Mouse (Mus musculus) mesoderm, embryonic 11.5 days (tissue): ENCODE measurements around the gene Rgs8.
A peak's percentile ranks its signal among the peaks of the same experiment; 100 is the strongest.

Source experiments
- DNase-seq: peaks from one replicate; pipeline ENCODE4 v3.0.0-alpha.2; 2012; ENCODE audit warnings: low read depth, low spot score

Rgs8 gene

GRCm38 (mm10) chr1:153652938-153653623, at the start of gene Rgs8:
Rgs8 (plus strand) TSS chr1:153653025.
- DNase-seq = peak; percentile 70

- DNase-seq = no peak
These were observed 35.4 kb upstream of the Rgs8 start for GRCm38 (mm10) chr1:153617340-153617830.

- no peak for DNase-seq
These were observed 29.8 kb upstream of the Rgs8 start for GRCm38 (mm10) chr1:153623036-153623435.

GRCm38 (mm10) chr1:153632686-153633085, 20.1 kb upstream of the Rgs8 start:
- no peak for DNase-seq

GRCm38 (mm10) chr1:153635056-153635455, 17.8 kb upstream of the Rgs8 start:
- no peak for DNase-seq

GRCm38 (mm10) chr1:153635521-153635920, 17.3 kb upstream of the Rgs8 start:
- DNase-seq = no peak

- no peak for DNase-seq
These were observed 16.0 kb upstream of the Rgs8 start for GRCm38 (mm10) chr1:153636821-153637220.

- DNase-seq = peak; percentile 90
These were observed 11.3 kb upstream of the Rgs8 start for GRCm38 (mm10) chr1:153641492-153641939.

- DNase-seq = peak; percentile 65
These were observed 10.8 kb upstream of the Rgs8 start for GRCm38 (mm10) chr1:153641940-153642501.

- DNase-seq = no peak
These were observed 849 bp downstream of the Rgs8 start for GRCm38 (mm10) chr1:153653674-153654073.

GRCm38 (mm10) chr1:153659666-153660065, 6.8 kb downstream of the Rgs8 start:
- DNase-seq = peak; percentile 37

GRCm38 (mm10) chr1:153660982-153661688, 8.3 kb downstream of the Rgs8 start:
- no peak for DNase-seq

GRCm38 (mm10) chr1:153661689-153662002, 8.8 kb downstream of the Rgs8 start:
- DNase-seq = no peak

- DNase-seq = no peak
These were observed 9.5 kb downstream of the Rgs8 start for GRCm38 (mm10) chr1:153662362-153662761.

GRCm38 (mm10) chr1:153665066-153665715, 12.4 kb downstream of the Rgs8 start:
- DNase-seq = peak; percentile 48

- DNase-seq = no peak
These were observed 13.4 kb downstream of the Rgs8 start for GRCm38 (mm10) chr1:153666236-153666635.

- DNase-seq = no peak
These were observed 14.5 kb downstream of the Rgs8 start for GRCm38 (mm10) chr1:153667244-153667727.

GRCm38 (mm10) chr1:153667781-153668180, 15.0 kb downstream of the Rgs8 start:
- DNase-seq = no peak

GRCm38 (mm10) chr1:153669086-153669485, 16.3 kb downstream of the Rgs8 start:
- no peak for DNase-seq

- DNase-seq = no peak
These were observed 16.9 kb downstream of the Rgs8 start for GRCm38 (mm10) chr1:153669728-153670127.

- DNase-seq = no peak
These were observed 18.5 kb downstream of the Rgs8 start for GRCm38 (mm10) chr1:153671352-153671751.

- no peak for DNase-seq
These were observed 19.9 kb downstream of the Rgs8 start for GRCm38 (mm10) chr1:153672698-153673097.
